Mouse (Mus musculus) MEL (cell line): ENCODE results near the gene Gm49358.

Source experiments
- CHD2 ChIP-seq: IDR thresholded peaks from 2 replicates; pipeline ENCODE4 v1.6.1; 2011; ENCODE audit warnings: low read length, improper control_type of control experiment
- CTCF ChIP-seq, 3 experiments: IDR thresholded peaks in 2 of 3; conservative IDR thresholded peaks in 1 of 3; 2 replicates each; pipeline ENCODE4 v1.5.1; 2011 to 2012; ENCODE audit warnings: low read length in 3 of 3, low read depth in 2 of 3, mild to moderate bottlenecking in 2 of 3, improper control_type of control experiment in 1 of 3, inconsistent platforms in 1 of 3, mixed read lengths in 1 of 3, moderate library complexity in 1 of 3; ENCODE audit not compliant: control insufficient read depth in 1 of 3, insufficient read depth in 1 of 3, poor library complexity in 1 of 3, severe bottlenecking in 1 of 3
- E2F4 ChIP-seq: IDR thresholded peaks from 2 replicates; pipeline ENCODE4 v1.6.1; 2011; ENCODE audit warnings: low read depth, low read length, improper control_type of control experiment, borderline replicate concordance
- GATA1 ChIP-seq: IDR thresholded peaks from 2 replicates; pipeline ENCODE4 v1.6.1; 2011; ENCODE audit warnings: low read depth, low read length, improper control_type of control experiment
- MAFK ChIP-seq: IDR thresholded peaks from 2 replicates; pipeline ENCODE4 v1.6.1; 2011; ENCODE audit warnings: low read depth, mild to moderate bottlenecking, low read length, improper control_type of control experiment, borderline replicate concordance
- MAZ ChIP-seq: IDR thresholded peaks from 2 replicates; pipeline ENCODE4 v1.6.1; 2012; ENCODE audit warnings: low read depth, mild to moderate bottlenecking, inconsistent platforms, low read length, improper control_type of control experiment
- POLR2A ChIP-seq, 2 experiments: IDR thresholded peaks; 2 replicates each; pipeline ENCODE4 v1.6.1; 2011 to 2012; ENCODE audit warnings: low read length in 2 of 2, mild to moderate bottlenecking in 2 of 2, control low read depth in 1 of 2, improper control_type of control experiment in 1 of 2, low read depth in 1 of 2, moderate library complexity in 1 of 2; ENCODE audit not compliant: control insufficient read depth in 1 of 2, insufficient read depth in 1 of 2, poor library complexity in 1 of 2
- POLR2AphosphoS2 ChIP-seq: IDR thresholded peaks from 2 replicates; pipeline ENCODE4 v1.6.1; 2011; ENCODE audit warnings: low read length, improper control_type of control experiment
- TAL1 ChIP-seq: IDR thresholded peaks from 2 replicates; pipeline ENCODE4 v1.6.1; 2012; ENCODE audit warnings: mild to moderate bottlenecking, inconsistent platforms, low read length, moderate library complexity, mixed read lengths
- USF1 ChIP-seq: IDR thresholded peaks from 2 replicates; pipeline ENCODE4 v1.6.1; 2014; ENCODE audit warnings: low read depth, mild to moderate bottlenecking, inconsistent platforms, low read length, improper control_type of control experiment, moderate library complexity
- ZC3H11A ChIP-seq: IDR thresholded peaks from 2 replicates; pipeline ENCODE4 v1.6.1; 2012; ENCODE audit warnings: low read depth, mild to moderate bottlenecking, inconsistent platforms, low read length, improper control_type of control experiment

- TF ChIP-seq CHD2 (no peak), TAL1 (no peak), MAZ (no peak), CTCF (IDR thresholded peaks at IDR 0.05 in 2 of 3, conservative IDR thresholded peaks at IDR 0.05 in 1 of 3; ENCODE audit: control insufficient read depth in 1 of 3, insufficient read depth in 1 of 3, low read depth in 2 of 3, low read length in 3 of 3, poor library complexity in 1 of 3, severe bottlenecking in 1 of 3) (no peak), POLR2AphosphoS2 (no peak), ZC3H11A (no peak), GATA1 (no peak), POLR2A (IDR thresholded peaks at IDR 0.05; ENCODE audit: control insufficient read depth in 1 of 2, insufficient read depth in 1 of 2, low read depth in 1 of 2, low read length in 2 of 2, poor library complexity in 1 of 2) (no peak), E2F4 (no peak), MAFK (no peak), USF1 (no peak)
Measured at GRCm38 (mm10) chr10:86788193-86788592, 24.4 kb downstream of the Gm49358 start.
